Mouse (Mus musculus): ENCODE measurements around the gene St6galnac3. TPM values are rescaled to one million over a fixed set of nuclear protein-coding genes. Genes with fewer than 3 reads are reported as not detected.

Gene St6galnac3
- total and polyA plus RNA-seq, 2 experiments from 2014 or later: 7.3 to 9.9 TPM

GRCm38 (mm10) chr3:153181242-153181641 lies 543.7 kb downstream of the St6galnac3 start:
- DNase-seq (ENCODE audit: low spot score): no peak
- H3K4me2 ChIP-seq (ENCODE audit: low read depth, low read length): no peak overlapping the region

GRCm38 (mm10) chr3:153176749-153177148 lies 548.2 kb downstream of the St6galnac3 start:
- H3K4me2 ChIP-seq (ENCODE audit: low read depth, low read length): no peak overlapping the region
- H3K9me3 ChIP-seq (ENCODE audit: low read length): no peaks in the 10 kb centered on the region
- no peak overlapping the region for H3K4me3 ChIP-seq (ENCODE audit: low read length)
- TF ChIP-seq CTCF (IDR thresholded peaks at IDR 0.05; ENCODE audit: low read depth): no peak
- H3K9ac ChIP-seq (replicated peaks; ENCODE audit: low read length): no peak overlapping the region
- no peaks in the 10 kb centered on the region for H3K36me3 ChIP-seq (ENCODE audit: insufficient read depth, low read length)
- no peak overlapping the region for H3K27ac ChIP-seq
- no peaks in the 10 kb centered on the region for H3K27me3 ChIP-seq (ENCODE audit: insufficient read depth, low read length)
- DNase-seq (ENCODE audit: low spot score) (no peak), ATAC-seq (no peak)
- no peaks in the 10 kb centered on the region for H3K4me1 ChIP-seq (ENCODE audit: insufficient read depth, low read length)
- 62% methylated on average over 4 of the region's 4 CpGs for WGBS

More at GRCm38 (mm10) chr3:153181242-153181641, 543.7 kb downstream of the St6galnac3 start:
- Histone ChIP-seq H3K4me3 (ENCODE audit: low read length) (no peak overlapping the region), H3K36me3 (ENCODE audit: insufficient read depth, low read length) (no peaks in the 10 kb centered on the region), H3K27me3 (ENCODE audit: insufficient read depth, low read length) (no peaks in the 10 kb centered on the region), H3K9ac (replicated peaks; ENCODE audit: low read length) (no peak overlapping the region), H3K9me3 (ENCODE audit: low read length) (no peaks in the 10 kb centered on the region), H3K27ac (no peak overlapping the region), H3K4me1 (ENCODE audit: insufficient read depth, low read length) (no peaks in the 10 kb centered on the region)
- no peak for TF ChIP-seq CTCF (IDR thresholded peaks at IDR 0.05; ENCODE audit: low read depth)
- no peak for ATAC-seq
- 26% methylated on average over 6 of the region's 6 CpGs for WGBS

- no peak overlapping the region for H3K4me2 ChIP-seq (ENCODE audit: low read depth, low read length)
- H3K27ac ChIP-seq: no peak overlapping the region
- DNase-seq (ENCODE audit: low spot score) (peak; percentile 15), ATAC-seq (no peak)
- no peaks in the 10 kb centered on the region for H3K27me3 ChIP-seq (ENCODE audit: insufficient read depth, low read length)
- TF ChIP-seq CTCF (IDR thresholded peaks at IDR 0.05; ENCODE audit: low read depth): peak; percentile 32; the same call in 1 of the 2 replicates
- 33% methylated on average over 6 of the region's 6 CpGs for WGBS
- no peak overlapping the region for H3K9ac ChIP-seq (replicated peaks; ENCODE audit: low read length)
- no peaks in the 10 kb centered on the region for H3K4me1 ChIP-seq (ENCODE audit: insufficient read depth, low read length)
- no peaks in the 10 kb centered on the region for H3K36me3 ChIP-seq (ENCODE audit: insufficient read depth, low read length)
- H3K4me3 ChIP-seq (ENCODE audit: low read length): no peak overlapping the region
- no peaks in the 10 kb centered on the region for H3K9me3 ChIP-seq (ENCODE audit: low read length)
Measured at GRCm38 (mm10) chr3:153176325-153176724, 548.6 kb downstream of the St6galnac3 start.

DNA sequence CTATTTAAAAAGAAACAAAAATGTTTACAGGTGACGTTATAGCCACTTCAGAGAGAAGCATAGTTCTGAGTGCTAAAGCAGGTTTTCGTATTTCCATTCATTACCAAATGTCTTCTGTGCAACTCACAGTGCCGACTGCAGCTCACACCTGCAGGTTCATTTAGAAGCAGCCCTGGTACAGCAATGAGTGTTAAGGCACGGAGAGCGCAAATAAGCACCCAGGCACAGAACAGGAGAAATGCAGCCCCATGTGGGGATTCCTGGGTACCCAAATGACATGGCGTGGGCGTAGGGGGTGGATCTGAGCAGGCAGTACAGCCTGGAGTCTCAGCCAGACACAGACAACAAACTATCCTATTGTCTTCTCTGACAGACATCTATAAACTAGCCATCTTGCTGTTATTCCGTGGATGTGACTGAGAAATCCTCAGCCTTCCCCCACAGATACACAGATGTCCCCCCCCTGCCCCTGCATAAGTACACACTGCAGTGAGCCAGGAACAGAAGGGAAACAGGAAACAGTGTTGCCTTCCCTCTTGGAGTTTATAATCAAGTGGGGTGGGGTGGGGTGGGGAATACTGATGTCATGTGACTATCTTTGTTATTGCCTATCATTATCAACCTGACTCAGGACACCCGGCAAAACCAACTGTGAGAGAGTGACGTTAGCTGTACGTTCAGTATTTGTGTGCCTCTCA lies 550.5 kb downstream of the St6galnac3 start:
- H3K27me3 ChIP-seq (ENCODE audit: insufficient read depth, low read length): no peaks in the 10 kb centered on the region
- WGBS: 83% methylated on average over 11 of the region's 11 CpGs
- no peaks in the 10 kb centered on the region for H3K36me3 ChIP-seq (ENCODE audit: insufficient read depth, low read length)
- DNase-seq (ENCODE audit: low spot score) (no peak), ATAC-seq (no peak)
- H3K27ac ChIP-seq: no peak overlapping the region
- no peak for TF ChIP-seq CTCF (IDR thresholded peaks at IDR 0.05; ENCODE audit: low read depth)
- H3K9me3 ChIP-seq (ENCODE audit: low read length): no peaks in the 10 kb centered on the region
- no peak overlapping the region for H3K9ac ChIP-seq (replicated peaks; ENCODE audit: low read length)
- H3K4me1 ChIP-seq (ENCODE audit: insufficient read depth, low read length): no peaks in the 10 kb centered on the region
- H3K4me3 ChIP-seq (ENCODE audit: low read length): no peak overlapping the region
- no peak overlapping the region for H3K4me2 ChIP-seq (ENCODE audit: low read depth, low read length)

GRCm38 (mm10) chr3:153173567-153173966 lies 551.4 kb downstream of the St6galnac3 start:
- no peaks in the 10 kb centered on the region for H3K9me3 ChIP-seq (ENCODE audit: low read length)
- TF ChIP-seq CTCF (IDR thresholded peaks at IDR 0.05; ENCODE audit: low read depth): no peak
- H3K4me3 ChIP-seq (ENCODE audit: low read length): no peak overlapping the region
- ATAC-seq: no peak
- H3K27ac ChIP-seq: no peak overlapping the region
- 97% methylated on average over 2 of the region's 2 CpGs for WGBS
- H3K36me3 ChIP-seq (ENCODE audit: insufficient read depth, low read length): no peaks in the 10 kb centered on the region
- H3K27me3 ChIP-seq (ENCODE audit: insufficient read depth, low read length): no peaks in the 10 kb centered on the region
- DNase-seq (ENCODE audit: low spot score): no peak
- H3K9ac ChIP-seq (replicated peaks; ENCODE audit: low read length): no peak overlapping the region
- H3K4me2 ChIP-seq (ENCODE audit: low read depth, low read length): no peak overlapping the region
- H3K4me1 ChIP-seq (ENCODE audit: insufficient read depth, low read length): no peaks in the 10 kb centered on the region

DNA sequence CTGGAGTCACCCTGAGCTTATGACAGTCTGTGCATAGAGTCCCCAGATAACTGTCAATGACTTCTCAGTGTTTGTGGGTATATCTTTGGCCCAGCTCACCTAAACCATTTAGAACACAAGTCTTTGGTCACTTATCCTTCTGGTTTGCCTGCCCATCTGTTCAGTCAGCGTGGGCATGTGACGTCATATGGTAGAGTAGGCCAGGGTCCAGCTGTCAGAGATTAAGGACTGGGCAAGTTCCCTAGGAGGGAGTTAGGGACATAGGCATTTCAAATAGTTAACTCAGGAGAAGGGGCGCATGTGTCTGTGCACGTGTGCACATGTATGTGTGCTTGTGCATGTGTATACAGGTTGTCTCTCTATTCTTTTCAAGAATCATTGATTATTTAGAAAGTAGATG lies 554.8 kb downstream of the St6galnac3 start:
- no peaks in the 10 kb centered on the region for H3K27me3 ChIP-seq (ENCODE audit: insufficient read depth, low read length)

DNA sequence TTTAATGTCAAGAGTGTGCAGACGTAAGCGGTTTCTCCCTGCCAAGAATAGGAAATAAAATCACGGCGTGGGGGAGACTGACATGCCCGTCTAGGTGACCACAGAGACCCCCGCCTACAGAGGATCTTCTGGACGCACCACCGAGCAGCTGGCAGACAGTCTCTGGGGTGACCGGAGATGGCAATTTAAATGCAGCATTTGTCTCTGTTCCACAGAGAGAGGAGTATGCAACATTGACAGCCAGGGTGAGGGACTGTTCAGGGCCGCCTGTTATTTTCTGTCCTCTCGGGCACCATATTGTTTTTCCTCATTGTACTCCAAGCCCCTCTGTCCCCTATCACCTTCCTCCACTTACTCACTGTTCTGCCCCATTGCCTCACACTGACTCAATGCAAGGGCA lies 555.2 kb downstream of the St6galnac3 start:
- H3K27ac ChIP-seq: no peak overlapping the region

More for the DNA sequence above, 554.8 kb downstream of the St6galnac3 start:
- Histone ChIP-seq H3K27ac (no peak overlapping the region), H3K4me2 (ENCODE audit: low read depth, low read length) (no peak overlapping the region), H3K4me1 (ENCODE audit: insufficient read depth, low read length) (no peaks in the 10 kb centered on the region), H3K9ac (replicated peaks; ENCODE audit: low read length) (no peak overlapping the region), H3K36me3 (ENCODE audit: insufficient read depth, low read length) (no peaks in the 10 kb centered on the region), H3K4me3 (ENCODE audit: low read length) (no peak overlapping the region), H3K9me3 (ENCODE audit: low read length) (no peaks in the 10 kb centered on the region)
- DNase-seq (ENCODE audit: low spot score): no peak
- TF ChIP-seq CTCF (IDR thresholded peaks at IDR 0.05; ENCODE audit: low read depth): no peak
- WGBS: 80% methylated on average over 4 of the region's 4 CpGs
- 0 out of 2 replicates have a peak, but pooled peaks have one; percentile 5 for ATAC-seq

More for the DNA sequence above, 555.2 kb downstream of the St6galnac3 start:
- WGBS: 50% methylated on average over 11 of the region's 11 CpGs
- H3K4me3 ChIP-seq (ENCODE audit: low read length): no peak overlapping the region
- no peaks in the 10 kb centered on the region for H3K9me3 ChIP-seq (ENCODE audit: low read length)
- H3K4me1 ChIP-seq (ENCODE audit: insufficient read depth, low read length): no peaks in the 10 kb centered on the region
- TF ChIP-seq CTCF (IDR thresholded peaks at IDR 0.05; ENCODE audit: low read depth): no peak
- H3K36me3 ChIP-seq (ENCODE audit: insufficient read depth, low read length): no peaks in the 10 kb centered on the region
- ATAC-seq (0 out of 2 replicates have a peak, but pooled peaks have one; percentile 40), DNase-seq (ENCODE audit: low spot score) (peak; percentile 15)
- H3K27me3 ChIP-seq (ENCODE audit: insufficient read depth, low read length): no peaks in the 10 kb centered on the region
- H3K4me2 ChIP-seq (ENCODE audit: low read depth, low read length): no peak overlapping the region
- H3K9ac ChIP-seq (replicated peaks; ENCODE audit: low read length): no peak overlapping the region
